Mouse (Mus musculus) hindbrain, postnatal 0 days (tissue): ENCODE results near the gene Layn. TPM values are rescaled to one million over a fixed set of nuclear protein-coding genes. Genes with fewer than 3 reads are reported as not detected.

Source experiments
- ATAC-seq: fragments of 200-750 bp; cut with Nextera tagmentation; 2 replicates; pipeline ENCODE4 v1.8.0; 2017; ENCODE audit warnings: mild to moderate bottlenecking, moderate TSS enrichment, moderate library complexity
- DNase-seq: peaks from one replicate; pipeline ENCODE4 v3.0.0-alpha.2; 2015; ENCODE audit warnings: low spot score
- H3K27ac ChIP-seq: fragments of 300-500 bp; sonication (generic); 2 replicates; pipeline ENCODE4 v1.5.1; 2014; ENCODE audit warnings: mild to moderate bottlenecking
- H3K27me3 ChIP-seq: fragments of 300-500 bp; sonication (generic); 2 replicates; pipeline ENCODE4 v1.6.1; 2014; ENCODE audit warnings: low read length, mixed read lengths; ENCODE audit not compliant: insufficient read depth
- H3K36me3 ChIP-seq: fragments of 300-500 bp; sonication (generic); 2 replicates; pipeline ENCODE4 v1.6.1; 2014; ENCODE audit warnings: low read length, mixed read lengths; ENCODE audit not compliant: insufficient read depth
- H3K4me1 ChIP-seq: fragments of 300-500 bp; sonication (generic); 2 replicates; pipeline ENCODE4 v1.6.1; 2014; ENCODE audit warnings: antibody characterized with exemption, low read length, mixed read lengths; ENCODE audit not compliant: insufficient read depth
- H3K4me2 ChIP-seq: fragments of 300-500 bp; sonication (generic); 2 replicates; pipeline ENCODE4 v1.6.1; 2014; ENCODE audit warnings: low read depth, mild to moderate bottlenecking, low read length, moderate library complexity, mixed read lengths
- H3K4me3 ChIP-seq: fragments of 300-500 bp; sonication (generic); 2 replicates; pipeline ENCODE4 v1.5.1; 2014; ENCODE audit warnings: low read length
- H3K9ac ChIP-seq: fragments of 300-500 bp; sonication (generic); replicated peaks from 2 replicates; pipeline ENCODE4 v1.6.1; 2014; ENCODE audit warnings: mild to moderate bottlenecking, low read length, moderate library complexity, mixed read lengths
- H3K9me3 ChIP-seq: fragments of 300-500 bp; sonication (generic); 2 replicates; pipeline ENCODE4 v1.6.1; 2016; ENCODE audit warnings: low read length, mixed read lengths
- CTCF ChIP-seq: IDR thresholded peaks from 2 replicates; pipeline ENCODE4 v1.5.1; 2016; ENCODE audit warnings: antibody characterized with exemption, control low read depth, low read depth
- WGBS: fragments of 180-500 bp; shearing (Covaris S2); extraction: QIAGEN DNeasy Blood & Tissue Kit; methylation state at CpG from one replicate; pipeline ENCODE4 v1.1.7; 2014; 5-methylcytosine and 5-hydroxymethylcytosine counted together
- polyA plus RNA-seq: library from polyadenylated mRNA; unstranded; fragments of >200 nt; fragmentation: Nextera tagmentation; extraction: Ambion mirVana; gene quantifications from 2 replicates; pipeline ENCODE4 v1.2.1, GENCODE M21; 2015
- total RNA-seq: library from RNA; depleted of rRNA; stranded (reverse); fragments of >200 nt; gene quantifications from 2 replicates; pipeline ENCODE4 v1.2.3, GENCODE M21; 2014

The Layn gene
- total and polyA plus RNA-seq, 2 experiments from 2014 or later = 2.0 to 4.5 TPM

DNA sequence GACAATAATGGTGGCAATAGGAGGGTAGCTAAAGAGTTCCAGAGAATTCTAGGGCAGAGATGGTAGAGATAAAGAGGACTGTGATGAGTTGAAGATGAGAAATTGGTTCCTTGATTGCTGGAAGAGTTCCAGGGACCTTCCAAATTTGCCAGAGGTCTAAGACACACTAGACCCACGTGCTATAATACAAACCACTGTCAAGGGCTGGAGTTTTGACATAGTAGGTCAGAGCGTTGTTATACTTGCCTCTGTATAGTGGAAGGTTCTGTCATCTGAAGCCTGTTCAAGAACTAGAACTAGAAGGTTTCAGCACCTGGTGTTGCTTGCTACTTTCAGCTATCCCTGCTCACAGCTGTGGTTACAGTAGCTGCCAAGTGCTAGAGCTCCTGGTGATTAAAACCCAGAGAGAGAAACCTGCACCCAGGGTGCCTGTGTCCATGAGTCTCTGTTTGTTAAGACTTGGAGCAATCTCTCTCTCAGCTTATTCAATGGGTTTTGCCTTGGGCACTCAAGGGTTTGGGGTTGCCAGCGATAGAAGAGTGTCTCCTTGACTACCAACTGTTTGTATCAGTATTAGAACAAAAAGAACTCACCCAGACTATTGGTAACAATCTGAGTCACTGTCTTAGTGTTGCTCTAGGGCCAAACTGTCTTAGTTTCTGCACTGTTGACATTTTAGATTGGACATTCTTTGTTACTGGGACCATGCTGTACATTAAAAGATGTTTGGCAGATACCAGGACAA, 43.9 kb downstream of the Layn start:
- Histone ChIP-seq H3K9me3 (no peaks in the 10 kb centered on the region), H3K4me2 (no peak overlapping the region), H3K9ac (no peak overlapping the region), H3K4me3 (no peak overlapping the region), H3K4me1 (no peaks in the 10 kb centered on the region), H3K27ac (no peak overlapping the region), H3K27me3 (no peaks in the 10 kb centered on the region), H3K36me3 (no peaks in the 10 kb centered on the region)
- ATAC-seq = no peak
- no peak for TF ChIP-seq CTCF
- DNase-seq = no peak
- WGBS = 66% methylated on average over 3 of the region's 3 CpGs

DNA sequence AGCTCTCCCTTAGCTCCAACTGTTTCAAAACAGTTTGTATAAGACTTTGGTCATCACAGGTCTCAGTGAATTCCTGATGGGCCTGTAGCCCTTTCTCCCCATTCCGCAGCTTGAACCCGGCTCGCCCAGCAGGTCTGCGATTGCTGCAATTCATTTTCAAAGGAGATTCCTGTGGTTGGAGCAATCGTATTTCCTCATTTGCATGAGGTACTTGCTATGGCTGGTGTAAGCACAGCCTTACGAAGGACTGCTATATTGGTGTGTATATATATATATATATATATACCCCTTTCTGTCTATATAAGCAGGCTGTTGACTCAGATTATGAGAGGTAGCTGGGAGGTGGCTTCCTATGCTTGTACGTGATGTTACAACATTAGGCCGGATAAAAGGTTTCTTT, 44.6 kb downstream of the Layn start:
- Histone ChIP-seq H3K4me1 (no peaks in the 10 kb centered on the region), H3K9me3 (no peaks in the 10 kb centered on the region), H3K4me3 (no peak overlapping the region), H3K4me2 (no peak overlapping the region), H3K36me3 (no peaks in the 10 kb centered on the region), H3K27me3 (no peaks in the 10 kb centered on the region), H3K27ac (no peak overlapping the region), H3K9ac (no peak overlapping the region)
- TF ChIP-seq CTCF = no peak
- DNase-seq = no peak
- no peak for ATAC-seq
- WGBS = 68% methylated on average over 8 of the region's 8 CpGs

DNA sequence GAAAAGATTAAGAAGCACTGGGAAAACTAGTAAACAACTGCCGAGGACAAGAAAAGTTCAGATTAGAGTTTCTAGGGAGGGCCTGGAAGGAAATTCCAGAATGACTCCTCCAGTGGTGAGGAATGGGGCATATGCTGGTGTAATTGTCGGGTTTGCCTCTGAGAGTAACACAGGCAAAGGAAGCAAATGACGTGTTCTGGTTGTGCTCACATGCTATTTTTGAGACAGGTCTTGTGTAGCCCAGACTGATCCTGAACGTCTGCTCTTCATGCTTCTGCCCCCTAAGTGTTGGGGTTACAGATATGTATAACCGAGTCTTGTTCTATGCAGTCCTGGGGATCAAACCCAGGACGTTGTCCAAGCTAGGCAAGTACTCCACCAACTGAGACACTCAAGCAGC, 45.3 kb downstream of the Layn start:
- H3K36me3 ChIP-seq = no peaks in the 10 kb centered on the region
- no peak overlapping the region for H3K4me2 ChIP-seq
- no peak overlapping the region for H3K27ac ChIP-seq
- H3K9me3 ChIP-seq = no peaks in the 10 kb centered on the region
- H3K4me1 ChIP-seq = no peaks in the 10 kb centered on the region
- no peak overlapping the region for H3K4me3 ChIP-seq
- H3K9ac ChIP-seq = no peak overlapping the region
- no peak for ATAC-seq
- no peaks in the 10 kb centered on the region for H3K27me3 ChIP-seq
- no peak for TF ChIP-seq CTCF
- DNase-seq = no peak
- WGBS = 67% methylated on average over 6 of the region's 6 CpGs

DNA sequence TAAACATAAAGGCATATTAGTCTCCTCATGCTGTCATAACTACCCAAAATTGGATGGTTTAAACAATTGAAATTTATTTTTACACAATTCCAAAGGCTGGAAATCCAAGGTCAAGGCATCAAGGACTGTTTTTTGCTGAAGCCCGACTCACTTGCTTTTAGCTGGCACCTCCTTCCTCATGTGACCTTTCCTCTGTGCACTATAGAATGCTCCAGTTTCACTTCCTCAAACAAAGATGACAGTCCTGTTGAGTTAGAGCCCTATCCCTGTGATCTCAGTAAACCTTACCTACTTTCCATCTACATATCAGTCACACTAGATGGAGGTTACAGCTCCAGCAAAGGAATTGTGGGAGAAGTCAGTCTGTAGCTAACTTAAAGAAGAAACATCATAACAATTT, 46.7 kb downstream of the Layn start:
- no peak for ATAC-seq
- no peak overlapping the region for H3K4me3 ChIP-seq
- no peak for TF ChIP-seq CTCF
- no peak overlapping the region for H3K27ac ChIP-seq
- DNase-seq = no peak
- H3K4me2 ChIP-seq = no peak overlapping the region
- no peaks in the 10 kb centered on the region for H3K36me3 ChIP-seq
- no peaks in the 10 kb centered on the region for H3K4me1 ChIP-seq
- 58% methylated on average over 1 of the region's 1 CpGs for WGBS
- no peaks in the 10 kb centered on the region for H3K27me3 ChIP-seq
- no peak overlapping the region for H3K9ac ChIP-seq
- no peaks in the 10 kb centered on the region for H3K9me3 ChIP-seq

DNA sequence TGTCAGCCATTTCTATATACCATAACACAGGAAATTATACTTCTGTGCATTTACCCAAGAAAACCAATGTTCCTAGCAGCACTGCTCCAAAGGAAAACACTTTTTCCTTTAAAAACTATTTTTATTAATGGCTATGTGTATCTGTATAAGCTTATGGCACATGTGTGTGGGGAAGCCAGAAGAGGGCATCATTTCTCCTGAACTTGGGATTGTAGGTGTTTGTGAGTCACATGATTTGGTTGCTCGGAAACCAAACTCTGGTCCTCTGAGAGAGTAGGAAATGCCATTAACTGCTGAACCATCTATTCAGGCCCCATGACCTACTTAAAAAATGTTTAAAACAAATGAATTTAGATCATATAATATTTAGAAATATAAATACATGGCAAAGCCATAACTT, 49.9 kb downstream of the Layn start:
- no peak for TF ChIP-seq CTCF
- WGBS = 85% methylated on average over 1 of the region's 1 CpGs
- Histone ChIP-seq H3K4me2 (no peak overlapping the region), H3K9ac (no peak overlapping the region), H3K27me3 (no peaks in the 10 kb centered on the region), H3K27ac (no peak overlapping the region), H3K4me3 (no peak overlapping the region), H3K9me3 (no peaks in the 10 kb centered on the region), H3K36me3 (no peaks in the 10 kb centered on the region), H3K4me1 (no peaks in the 10 kb centered on the region)
- ATAC-seq (no peak), DNase-seq (no peak)

DNA sequence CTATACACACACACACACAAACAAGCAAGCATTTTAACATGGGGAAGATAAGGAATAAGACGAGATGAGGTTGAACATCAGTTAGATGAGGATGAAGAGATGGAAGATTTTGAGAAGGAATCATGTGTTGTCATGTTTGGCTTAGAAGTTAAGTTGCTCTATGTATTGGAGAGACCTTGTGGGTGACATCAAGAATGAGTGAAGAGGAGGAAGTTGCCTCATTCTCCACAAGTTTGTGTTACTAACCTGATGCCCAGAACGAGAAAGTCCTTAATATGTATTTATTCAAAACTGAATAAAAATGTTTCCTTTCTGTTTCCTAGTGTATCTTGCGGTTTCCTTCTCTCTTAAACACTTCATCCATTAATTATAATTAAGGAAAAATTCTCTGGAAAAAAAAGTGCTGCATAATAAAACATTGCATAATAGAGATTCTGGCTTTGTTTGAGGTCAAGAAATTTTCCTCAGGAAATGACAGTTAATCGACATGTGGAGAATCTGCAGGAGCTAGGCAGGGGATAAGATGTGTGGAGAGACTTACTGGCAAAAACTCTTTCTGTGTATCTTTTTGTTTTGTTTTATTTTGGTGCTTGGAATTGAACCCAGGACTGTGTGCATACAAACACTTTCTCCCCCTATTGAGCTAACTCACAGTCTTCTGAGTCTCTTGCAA, 55.6 kb downstream of the Layn start:
- Histone ChIP-seq H3K27me3 (no peaks in the 10 kb centered on the region), H3K9ac (no peak overlapping the region), H3K9me3 (no peaks in the 10 kb centered on the region), H3K4me1 (no peaks in the 10 kb centered on the region), H3K4me3 (no peak overlapping the region), H3K4me2 (no peak overlapping the region), H3K27ac (no peak overlapping the region), H3K36me3 (no peaks in the 10 kb centered on the region)
- WGBS = 84% methylated on average over 4 of the region's 4 CpGs
- TF ChIP-seq CTCF = no peak
- ATAC-seq = no peak
- no peak for DNase-seq

DNA sequence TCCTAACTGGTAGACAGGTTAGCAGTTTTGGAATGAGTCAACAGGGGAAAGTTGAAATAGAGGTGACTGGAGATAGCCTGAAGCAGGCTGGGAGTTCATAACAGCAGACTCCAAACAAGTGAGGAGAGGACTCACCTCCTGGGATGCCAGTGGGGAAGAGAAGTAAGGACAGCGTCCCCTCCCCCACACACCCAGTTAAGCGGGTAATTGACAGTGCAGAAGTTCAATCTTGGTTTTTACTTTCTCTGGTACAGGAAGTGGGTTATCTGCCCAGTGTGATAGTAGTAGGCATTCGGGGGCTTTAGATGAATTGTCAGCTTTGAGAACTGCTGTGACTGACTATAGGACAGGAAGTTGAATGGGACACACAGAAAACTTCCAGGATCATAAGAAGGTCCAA, 56.5 kb downstream of the Layn start:
- H3K4me3 ChIP-seq = no peak overlapping the region

More for the DNA sequence above, 56.5 kb downstream of the Layn start:
- Histone ChIP-seq H3K4me2 (no peak overlapping the region), H3K27ac (no peak overlapping the region), H3K4me1 (no peaks in the 10 kb centered on the region), H3K9me3 (no peaks in the 10 kb centered on the region), H3K27me3 (no peaks in the 10 kb centered on the region), H3K9ac (no peak overlapping the region), H3K36me3 (no peaks in the 10 kb centered on the region)
- ATAC-seq (no peak), DNase-seq (no peak)
- WGBS = 75% methylated on average over 3 of the region's 3 CpGs
- TF ChIP-seq CTCF = no peak
